Mouse (Mus musculus) midbrain, embryonic 15.5 days (tissue): Measurements from ENCODE around the gene Sapcd1. TPM values are rescaled to one million over a fixed set of nuclear protein-coding genes. Genes with fewer than 3 reads are reported as not detected.
"Not testable (repeated sequence)": the region's sequence is repeated elsewhere in the genome, so short reads cannot be mapped to it uniquely, and the experiment has no call there.

Experiments
- ATAC-seq: fragments of 200-750 bp; cut with Nextera tagmentation; replicated peaks from 2 replicates; pipeline ENCODE4 v1.8.0; 2017; ENCODE audit warnings: moderate TSS enrichment
- H3K27ac ChIP-seq: fragments of 300-500 bp; sonication (generic); 2 replicates; pipeline ENCODE4 v1.5.1; 2015; ENCODE audit warnings: mild to moderate bottlenecking, inconsistent platforms
- H3K27me3 ChIP-seq: fragments of 300-500 bp; sonication (generic); replicated peaks from 2 replicates; pipeline ENCODE4 v1.6.1; 2015; ENCODE audit warnings: inconsistent platforms
- H3K36me3 ChIP-seq: fragments of 300-500 bp; sonication (generic); replicated peaks from 2 replicates; pipeline ENCODE4 v1.6.1; 2015; ENCODE audit warnings: inconsistent platforms
- H3K4me1 ChIP-seq: fragments of 300-500 bp; sonication (generic); 2 replicates; pipeline ENCODE4 v1.6.1; 2015; ENCODE audit warnings: inconsistent platforms
- H3K4me2 ChIP-seq: fragments of 300-500 bp; sonication (generic); 2 replicates; pipeline ENCODE4 v1.6.1; 2015; ENCODE audit warnings: inconsistent platforms, mild to moderate bottlenecking, moderate library complexity
- H3K4me3 ChIP-seq: fragments of 300-500 bp; sonication (generic); 2 replicates; pipeline ENCODE4 v1.5.1; 2015; ENCODE audit warnings: mild to moderate bottlenecking, inconsistent platforms
- H3K9ac ChIP-seq: fragments of 300-500 bp; sonication (generic); 2 replicates; pipeline ENCODE4 v1.6.1; 2015; ENCODE audit warnings: mild to moderate bottlenecking, inconsistent platforms
- H3K9me3 ChIP-seq: fragments of 300-500 bp; sonication (generic); 2 replicates; pipeline ENCODE4 v1.6.1; 2016; ENCODE audit warnings: inconsistent platforms
- WGBS: fragments of 180-500 bp; shearing (Covaris S2); methylation state at CpG from one replicate; pipeline ENCODE4 v1.1.7; 2015; ENCODE audit warnings: mixed read lengths; 5-methylcytosine and 5-hydroxymethylcytosine counted together
- polyA plus RNA-seq: library from polyadenylated mRNA; unstranded; fragments of >200 nt; fragmentation: Nextera tagmentation; extraction: Ambion mirVana; gene quantifications from 2 replicates; pipeline ENCODE4 v1.2.1, GENCODE M21; 2015

Sapcd1 gene
- polyA plus RNA-seq, 1 experiment from 2014 or later, result 2.7 TPM

DNA sequence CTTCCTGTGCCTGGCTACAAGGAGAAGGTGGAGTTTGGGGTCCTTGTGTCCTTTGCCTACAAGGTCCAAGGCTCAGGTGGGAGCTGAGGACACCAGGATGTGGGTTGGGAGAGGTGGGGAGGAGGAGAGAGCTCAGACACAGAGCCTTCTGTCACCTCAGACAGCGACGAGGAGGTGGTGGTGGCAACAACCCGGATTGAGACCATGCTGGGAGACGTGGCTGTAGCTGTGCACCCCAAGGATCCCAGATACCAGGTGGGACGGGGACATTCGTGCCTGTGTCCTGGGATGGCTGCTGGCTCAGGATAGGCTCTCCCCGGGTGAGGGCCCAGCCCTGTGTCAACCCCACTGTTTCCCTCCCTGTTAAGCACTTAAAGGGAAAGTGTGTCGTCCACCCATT lies 16.4 kb downstream of the Sapcd1 start:
- peaks cover 47% of the 10 kb centered on the region for H3K36me3 ChIP-seq
- 0 out of 2 replicates have a peak, but pooled peaks cover 3% of the 10 kb centered on the region for H3K4me1 ChIP-seq

DNA sequence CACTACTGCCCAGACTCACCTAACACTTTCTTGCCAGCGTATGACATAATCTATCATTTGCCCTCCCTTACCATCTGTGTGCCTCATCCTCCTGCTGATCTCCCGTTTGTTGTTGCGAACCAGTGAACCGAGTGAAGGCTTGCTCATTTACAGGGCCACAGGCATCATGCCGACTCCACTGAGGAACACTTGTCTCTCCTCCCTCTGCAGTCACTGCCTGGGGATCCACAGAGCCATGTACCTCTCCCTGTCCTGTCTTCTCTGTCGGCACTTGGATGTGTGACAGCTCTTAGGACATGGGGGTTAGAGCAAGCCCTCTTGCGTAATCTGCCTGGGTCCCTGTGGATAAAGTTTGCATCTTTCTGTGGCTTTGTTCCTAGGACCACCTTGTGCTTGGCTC lies 18.2 kb downstream of the Sapcd1 start:
- no peak overlapping the region for H3K4me2 ChIP-seq
- H3K27me3 ChIP-seq, result no peaks in the 10 kb centered on the region
- WGBS, result 88% methylated on average over 7 of the region's 7 CpGs
- no peak overlapping the region for H3K27ac ChIP-seq
- no peak for ATAC-seq
- no peaks in the 10 kb centered on the region for H3K4me1 ChIP-seq
- no peak overlapping the region for H3K9ac ChIP-seq
- H3K4me3 ChIP-seq, result no peak overlapping the region
- H3K36me3 ChIP-seq, result peaks cover 57% of the 10 kb centered on the region
- no peaks in the 10 kb centered on the region for H3K9me3 ChIP-seq

More for the DNA sequence above, 16.4 kb downstream of the Sapcd1 start:
- no peaks in the 10 kb centered on the region for H3K9me3 ChIP-seq
- no peak for ATAC-seq
- WGBS, result 91% methylated on average over 8 of the region's 8 CpGs
- H3K9ac ChIP-seq, result no peak overlapping the region
- H3K27ac ChIP-seq, result no peak overlapping the region
- H3K4me2 ChIP-seq, result no peak overlapping the region
- no peaks in the 10 kb centered on the region for H3K27me3 ChIP-seq
- no peak overlapping the region for H3K4me3 ChIP-seq

DNA sequence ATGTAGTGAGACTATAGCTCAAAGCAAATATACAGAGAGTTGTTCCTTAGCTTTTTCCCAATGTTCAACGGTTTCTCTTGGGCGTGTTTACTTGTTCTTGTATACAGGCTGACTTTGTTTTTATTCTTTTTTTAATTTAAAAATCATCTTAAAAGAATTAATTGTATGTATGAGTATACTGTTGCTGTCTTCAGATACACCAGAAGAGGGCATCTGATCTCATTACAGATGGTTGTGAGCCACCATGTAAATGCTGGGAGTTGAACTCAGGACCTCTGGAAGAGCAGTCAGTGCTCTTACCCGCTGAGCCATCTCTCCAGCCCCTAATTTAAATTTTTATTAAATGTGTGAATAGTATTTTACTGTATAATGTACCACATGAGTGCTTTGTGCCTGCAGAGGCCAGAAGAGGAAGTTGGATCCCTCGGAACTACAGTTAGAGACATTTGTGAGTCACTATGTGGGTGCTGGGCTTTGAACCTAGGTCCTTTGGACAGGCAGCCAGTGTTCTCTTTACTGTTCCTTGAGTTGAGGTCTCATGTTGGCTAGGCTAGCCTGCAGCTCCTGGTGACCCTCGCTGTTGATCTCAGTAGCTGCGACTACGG lies 20.3 kb downstream of the Sapcd1 start:
- Histone ChIP-seq H3K9me3 (no peaks in the 10 kb centered on the region), H3K27me3 (no peaks in the 10 kb centered on the region), H3K4me3 (no peak overlapping the region), H3K36me3 (peaks cover 38% of the 10 kb centered on the region), H3K27ac (no peak overlapping the region), H3K4me1 (peaks cover 11% of the 10 kb centered on the region), H3K9ac (no peak overlapping the region), H3K4me2 (no peak overlapping the region)
- ATAC-seq, result no peak
- WGBS, result 97% methylated on average over 7 of the region's 7 CpGs

DNA sequence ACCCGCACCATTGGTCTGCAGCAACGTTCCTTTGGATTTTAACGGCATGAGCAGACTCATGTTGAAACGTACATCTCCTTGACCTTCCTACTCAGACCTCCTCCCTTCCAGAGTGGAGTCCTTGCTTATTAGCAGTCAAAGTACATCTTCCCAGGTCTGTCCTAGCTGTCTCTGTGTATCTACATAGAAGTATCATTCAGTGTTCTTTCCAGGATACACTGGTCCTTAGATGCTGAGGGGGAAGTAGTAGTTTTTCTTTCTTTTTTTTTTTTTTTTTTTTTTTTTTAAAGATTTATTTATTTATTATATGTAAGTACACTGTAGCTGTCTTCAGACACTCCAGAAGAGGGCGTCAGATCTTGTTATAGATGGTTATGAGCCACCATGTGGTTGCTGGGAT lies 21.9 kb downstream of the Sapcd1 start:
- Histone ChIP-seq H3K36me3 (peaks cover 23% of the 10 kb centered on the region), H3K4me1 (peaks cover 22% of the 10 kb centered on the region)
- not testable (repeated sequence) for H3K9me3 ChIP-seq, H3K4me3 ChIP-seq, H3K27ac ChIP-seq, ATAC-seq, H3K4me2 ChIP-seq, H3K27me3 ChIP-seq, H3K9ac ChIP-seq
- 98% methylated on average over 4 of the region's 5 CpGs for WGBS

DNA sequence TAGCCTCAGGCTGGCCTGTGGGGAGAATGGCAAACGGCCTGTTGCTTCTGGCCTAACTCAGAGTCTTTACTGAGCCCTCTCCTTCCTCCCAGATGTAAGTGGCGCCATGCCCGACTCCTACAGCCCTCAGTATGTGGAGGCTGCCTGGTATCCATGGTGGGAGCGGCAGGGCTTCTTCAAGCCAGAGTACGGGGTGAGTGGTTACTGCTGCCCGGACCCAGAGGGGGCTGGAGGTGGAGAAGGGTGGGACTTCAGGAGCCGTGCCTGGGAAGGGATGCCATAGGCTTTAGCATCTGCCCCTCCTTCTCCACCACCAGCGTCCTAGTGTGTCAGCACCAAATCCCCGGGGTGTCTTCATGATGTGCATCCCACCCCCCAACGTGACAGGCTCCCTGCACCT lies 22.7 kb downstream of the Sapcd1 start:
- Histone ChIP-seq H3K9ac (no peak overlapping the region), H3K36me3 (peaks cover 15% of the 10 kb centered on the region; the same call in 1 of the 2 replicates), H3K4me2 (no peak overlapping the region), H3K9me3 (no peaks in the 10 kb centered on the region), H3K27me3 (no peaks in the 10 kb centered on the region), H3K27ac (no peak overlapping the region), H3K4me3 (no peak overlapping the region), H3K4me1 (peaks cover 23% of the 10 kb centered on the region)
- no peak for ATAC-seq
- WGBS, result 93% methylated on average over 10 of the region's 10 CpGs

- Histone ChIP-seq H3K27ac (no peak overlapping the region), H3K4me2 (no peak overlapping the region), H3K27me3 (no peaks in the 10 kb centered on the region), H3K4me1 (peaks cover 29% of the 10 kb centered on the region), H3K4me3 (no peak overlapping the region), H3K36me3 (peaks cover 14% of the 10 kb centered on the region; the same call in 1 of the 2 replicates), H3K9ac (no peak overlapping the region), H3K9me3 (no peaks in the 10 kb centered on the region)
- no peak for ATAC-seq
- whole genome bisulfite sequencing, result 96% methylated on average over 17 of the region's 17 CpGs
Observed at GRCm38 (mm10) chr17:35004075-35004717, 23.6 kb downstream of the Sapcd1 start.

- Histone ChIP-seq H3K36me3 (peaks cover 10% of the 10 kb centered on the region; the same call in 1 of the 2 replicates), H3K9me3 (no peaks in the 10 kb centered on the region), H3K27ac (no peak overlapping the region), H3K9ac (no peak overlapping the region; the same call in 1 of the 2 replicates), H3K4me1 (peaks cover 29% of the 10 kb centered on the region), H3K4me2 (no peak overlapping the region), H3K27me3 (no peaks in the 10 kb centered on the region), H3K4me3 (no peak overlapping the region)
- 79% methylated on average over 9 of the region's 9 CpGs for WGBS
- no peak for ATAC-seq
Observed at GRCm38 (mm10) chr17:35003022-35003838, 24.6 kb downstream of the Sapcd1 start.

DNA sequence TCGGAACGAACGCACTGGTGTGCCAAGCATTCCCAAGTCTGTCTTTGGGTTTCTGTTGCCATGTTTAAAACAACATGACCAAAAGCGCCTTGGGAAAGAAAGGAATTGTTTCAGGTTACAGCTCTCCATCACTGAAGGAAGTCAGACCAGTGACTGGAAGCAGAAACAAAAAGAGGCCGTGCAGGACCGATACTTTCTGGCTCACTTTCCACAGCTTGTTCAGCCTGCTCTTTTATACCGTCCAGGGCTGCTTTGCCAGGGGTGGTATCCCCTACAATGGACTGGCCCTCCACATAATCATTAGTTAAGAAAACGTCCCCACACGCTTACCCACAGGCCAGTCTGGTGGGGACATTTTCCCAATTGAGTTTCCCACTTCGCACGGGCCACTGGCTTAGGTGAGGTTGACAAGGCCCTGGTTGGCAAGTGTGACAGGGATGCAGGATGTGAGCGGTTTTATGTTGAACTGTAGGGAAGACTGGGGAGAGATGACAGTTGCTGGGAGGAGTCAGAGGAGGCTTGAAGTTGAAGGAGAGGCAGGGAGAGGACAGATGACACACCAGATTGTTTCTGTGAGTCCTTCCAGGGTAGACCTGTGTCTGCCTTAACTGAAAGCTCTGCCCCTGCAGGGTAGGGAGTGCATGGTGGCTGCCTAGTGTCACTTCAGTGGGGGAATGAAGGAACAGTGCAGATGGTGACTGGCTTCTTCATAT lies 25.5 kb downstream of the Sapcd1 start:
- no peak for ATAC-seq
- Histone ChIP-seq H3K36me3 (peaks cover 10% of the 10 kb centered on the region; the same call in 1 of the 2 replicates), H3K27me3 (no peaks in the 10 kb centered on the region), H3K9ac (peak overlapping the region; percentile 84), H3K4me2 (peak overlapping the region; percentile 94), H3K4me1 (peaks cover 29% of the 10 kb centered on the region), H3K4me3 (peak overlapping the region; percentile 86), H3K27ac (0 out of 2 replicates have a peak overlapping the region, but pooled peaks have one; percentile 98), H3K9me3 (no peaks in the 10 kb centered on the region)
- WGBS, result 12% methylated on average over 12 of the region's 12 CpGs

DNA sequence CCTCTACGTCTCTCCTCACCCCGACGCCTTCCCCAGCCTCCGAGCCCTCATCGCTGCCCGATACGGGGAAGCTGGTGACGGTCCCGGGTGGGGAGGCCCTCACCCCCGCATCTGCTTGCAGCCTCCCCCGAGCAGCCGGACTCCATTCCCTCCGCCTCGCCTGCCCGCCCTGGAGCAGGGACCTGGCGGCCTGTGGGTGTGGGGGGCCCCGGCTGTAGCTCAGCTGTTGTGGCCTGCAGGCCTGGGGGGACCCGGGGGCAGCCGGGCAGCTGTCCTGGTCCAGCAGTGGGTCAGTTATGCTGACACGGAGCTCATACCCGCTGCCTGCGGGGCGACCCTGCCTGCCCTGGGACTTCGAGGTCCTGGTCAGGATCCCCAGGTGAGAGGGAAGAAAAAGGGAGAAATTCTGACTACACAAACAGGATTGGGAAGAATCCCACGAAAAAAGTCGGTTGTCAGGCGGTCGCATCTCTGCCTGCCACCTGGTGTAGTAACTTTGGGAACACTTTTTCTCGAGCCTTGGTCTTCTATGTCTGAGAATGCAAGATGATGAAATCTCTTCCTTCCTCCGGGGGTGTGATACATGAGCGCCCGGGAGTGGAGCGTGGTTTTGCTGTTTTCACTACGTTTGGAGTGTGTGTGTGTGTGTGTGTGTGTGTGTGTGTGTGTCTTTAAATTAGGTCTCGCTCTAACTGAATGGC lies 26.2 kb downstream of the Sapcd1 start:
- Histone ChIP-seq H3K4me2 (peak overlapping the region; percentile 94), H3K4me3 (peak overlapping the region; percentile 86), H3K27ac (peak overlapping the region; percentile 98), H3K36me3 (peaks cover 10% of the 10 kb centered on the region; the same call in 1 of the 2 replicates), H3K4me1 (peaks cover 29% of the 10 kb centered on the region), H3K27me3 (no peaks in the 10 kb centered on the region), H3K9me3 (no peaks in the 10 kb centered on the region), H3K9ac (peak overlapping the region; percentile 84)
- WGBS, result under 1% methylated on average over 35 of the region's 35 CpGs
- peak; percentile 13; the same call in 1 of the 2 replicates for ATAC-seq

GRCm38 (mm10) chr17:35000717-35001451 lies 26.9 kb downstream of the Sapcd1 start, which contains the start of gene Vars:
TSS of gene Vars (plus strand) at chr17:35000987.
- Histone ChIP-seq H3K4me3 (peak within 1 kb of the TSS; percentile 86), H3K9ac (peak within 1 kb of the TSS; percentile 84), H3K9me3 (no peaks in the 10 kb centered on the region), H3K27ac (peak within 1 kb of the TSS; percentile 98), H3K36me3 (peaks cover 9% of the 10 kb centered on the region; the same call in 1 of the 2 replicates), H3K4me1 (peaks cover 29% of the 10 kb centered on the region), H3K4me2 (peak within 1 kb of the TSS; percentile 94), H3K27me3 (no peaks in the 10 kb centered on the region)
- peak; percentile 92 for ATAC-seq
- under 1% methylated on average over 75 of the region's 83 CpGs for WGBS
